Mouse (Mus musculus) hindbrain, embryonic 14.5 days (tissue): ENCODE measurements around the gene 3100002H09Rik. TPM values are rescaled to one million over a fixed set of nuclear protein-coding genes. Genes with fewer than 3 reads are reported as not detected.

Experiments
- ATAC-seq: fragments of 200-750 bp; cut with Nextera tagmentation; 2 replicates; pipeline ENCODE4 v1.8.0; 2017; ENCODE audit warnings: moderate number of reproducible peaks, mild to moderate bottlenecking, moderate TSS enrichment, moderate library complexity; ENCODE audit not compliant: low FRiP score
- DNase-seq: peaks from one replicate; pipeline ENCODE4 v3.0.0-alpha.2; 2015; ENCODE audit warnings: low spot score
- H3K27ac ChIP-seq: fragments of 300-500 bp; sonication (generic); 2 replicates; pipeline ENCODE4 v1.5.1; 2014; ENCODE audit warnings: mild to moderate bottlenecking, moderate library complexity
- H3K27me3 ChIP-seq: fragments of 300-500 bp; sonication (generic); 2 replicates; pipeline ENCODE4 v1.6.1; 2014; ENCODE audit warnings: mild to moderate bottlenecking, low read length, mixed read lengths; ENCODE audit not compliant: control insufficient read depth, insufficient read depth
- H3K36me3 ChIP-seq: fragments of 300-500 bp; sonication (generic); replicated peaks from 2 replicates; pipeline ENCODE4 v1.6.1; 2014; ENCODE audit not compliant: control insufficient read depth, insufficient read depth
- H3K4me1 ChIP-seq: fragments of 300-500 bp; sonication (generic); replicated peaks from 2 replicates; pipeline ENCODE4 v1.6.1; 2014; ENCODE audit warnings: antibody characterized with exemption, low read length, mixed read lengths; ENCODE audit not compliant: control insufficient read depth, insufficient read depth
- H3K4me2 ChIP-seq: fragments of 300-500 bp; sonication (generic); replicated peaks from 2 replicates; pipeline ENCODE4 v1.6.1; 2014; ENCODE audit warnings: mild to moderate bottlenecking, moderate library complexity
- H3K4me3 ChIP-seq: fragments of 300-500 bp; sonication (generic); replicated peaks from 2 replicates; pipeline ENCODE4 v1.5.1; 2014; ENCODE audit warnings: mild to moderate bottlenecking, low read length
- H3K9ac ChIP-seq: fragments of 300-500 bp; sonication (generic); 2 replicates; pipeline ENCODE4 v1.6.1; 2014
- H3K9me3 ChIP-seq: fragments of 300-500 bp; sonication (generic); 2 replicates; pipeline ENCODE4 v1.6.1; 2016; ENCODE audit warnings: low read length; ENCODE audit not compliant: control insufficient read depth
- WGBS: fragments of 180-500 bp; shearing (Covaris S2); extraction: QIAGEN DNeasy Blood & Tissue Kit; methylation state at CpG from one replicate; pipeline ENCODE4 v1.1.7; 2014; 5-methylcytosine and 5-hydroxymethylcytosine counted together
- polyA plus RNA-seq: library from polyadenylated mRNA; unstranded; fragments of >200 nt; fragmentation: Nextera tagmentation; extraction: Ambion mirVana; gene quantifications from 2 replicates; pipeline ENCODE4 v1.2.1, GENCODE M21; 2014

The 3100002H09Rik gene
- polyA plus RNA-seq, 1 experiment from 2014 or later: not detected

DNA sequence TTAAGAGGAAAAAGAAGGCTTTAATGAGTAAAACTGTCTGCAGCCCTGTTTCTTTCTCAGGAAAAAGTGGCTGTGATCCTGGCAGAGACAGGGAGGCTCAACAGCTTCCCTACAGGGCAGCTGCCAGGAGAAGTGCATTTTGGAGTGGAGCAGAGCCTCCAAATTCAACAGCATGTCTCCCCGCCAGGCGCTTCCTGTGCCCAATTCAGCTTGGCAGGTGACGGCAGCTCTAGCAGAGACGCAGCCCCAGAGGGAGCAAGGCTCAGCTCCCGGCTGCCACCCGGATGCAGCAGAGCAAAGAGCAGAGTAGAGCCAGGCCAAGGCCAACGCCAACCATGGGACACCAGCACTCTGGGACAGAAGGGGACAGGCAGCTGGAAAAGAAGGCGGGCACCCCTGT lies 3.4 kb downstream of the 3100002H09Rik start:
- H3K9me3 ChIP-seq: no peaks in the 10 kb centered on the region
- 0 out of 2 replicates have a peak, but pooled peaks cover 3% of the 10 kb centered on the region for H3K27me3 ChIP-seq
- H3K27ac ChIP-seq: no peak overlapping the region
- no peaks in the 10 kb centered on the region for H3K4me1 ChIP-seq
- no peak overlapping the region for H3K4me2 ChIP-seq
- no peak for DNase-seq
- no peaks in the 10 kb centered on the region for H3K36me3 ChIP-seq
- H3K9ac ChIP-seq: no peak overlapping the region
- 63% methylated on average over 8 of the region's 8 CpGs for WGBS
- no peak overlapping the region for H3K4me3 ChIP-seq
- ATAC-seq: no peak

DNA sequence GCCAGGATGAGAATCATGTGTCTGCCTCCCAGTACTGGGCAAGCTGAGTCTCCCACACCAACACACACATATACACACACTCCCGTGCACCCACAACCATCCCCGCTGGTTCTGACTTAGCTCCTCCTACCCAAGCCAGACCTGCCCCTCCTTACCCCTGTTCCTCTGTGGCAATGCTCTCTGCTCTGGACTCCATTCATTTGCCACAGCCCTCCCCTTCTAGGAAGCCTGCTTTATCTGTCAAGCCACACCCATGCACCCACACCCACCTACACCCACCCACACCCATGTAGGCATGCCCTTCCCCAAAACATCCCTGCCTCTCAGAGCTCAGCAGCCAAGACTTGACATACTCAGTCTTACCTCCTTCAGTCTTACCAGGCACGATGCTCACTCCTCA lies 4.4 kb downstream of the 3100002H09Rik start:
- ATAC-seq (no peak), DNase-seq (no peak)
- H3K27me3 ChIP-seq: 0 out of 2 replicates have a peak, but pooled peaks cover 3% of the 10 kb centered on the region
- no peaks in the 10 kb centered on the region for H3K4me1 ChIP-seq
- no peak overlapping the region for H3K4me3 ChIP-seq
- H3K9me3 ChIP-seq: no peaks in the 10 kb centered on the region
- no peak overlapping the region for H3K9ac ChIP-seq
- WGBS: 84% methylated on average over 3 of the region's 3 CpGs
- no peaks in the 10 kb centered on the region for H3K36me3 ChIP-seq
- H3K27ac ChIP-seq: no peak overlapping the region
- no peak overlapping the region for H3K4me2 ChIP-seq

DNA sequence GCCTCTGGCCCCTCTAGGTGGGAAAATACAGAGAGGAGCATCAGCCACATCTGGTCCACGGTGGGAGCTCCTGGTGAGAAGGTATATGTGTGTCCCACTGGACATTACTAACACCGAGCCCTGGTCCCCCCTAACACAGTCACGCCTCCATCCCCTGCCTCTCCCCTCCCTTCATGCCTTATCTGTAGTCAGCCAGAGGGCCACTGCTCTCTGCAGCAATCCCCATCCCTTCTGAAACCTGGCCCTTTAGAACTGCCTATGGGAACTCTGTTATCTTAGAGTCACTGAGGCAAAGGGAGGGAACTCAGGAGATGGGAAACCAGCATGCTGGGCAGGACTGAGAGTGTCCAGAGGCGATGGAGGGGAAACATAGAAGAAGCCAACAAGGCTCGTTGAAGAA lies 5.3 kb downstream of the 3100002H09Rik start:
- 60% methylated on average over 5 of the region's 5 CpGs for WGBS
- no peak overlapping the region for H3K27ac ChIP-seq
- ATAC-seq (no peak), DNase-seq (no peak)
- H3K9ac ChIP-seq: no peak overlapping the region
- H3K27me3 ChIP-seq: 0 out of 2 replicates have a peak, but pooled peaks cover 3% of the 10 kb centered on the region
- no peaks in the 10 kb centered on the region for H3K36me3 ChIP-seq
- no peaks in the 10 kb centered on the region for H3K4me1 ChIP-seq
- H3K9me3 ChIP-seq: no peaks in the 10 kb centered on the region
- H3K4me2 ChIP-seq: no peak overlapping the region
- H3K4me3 ChIP-seq: no peak overlapping the region

DNA sequence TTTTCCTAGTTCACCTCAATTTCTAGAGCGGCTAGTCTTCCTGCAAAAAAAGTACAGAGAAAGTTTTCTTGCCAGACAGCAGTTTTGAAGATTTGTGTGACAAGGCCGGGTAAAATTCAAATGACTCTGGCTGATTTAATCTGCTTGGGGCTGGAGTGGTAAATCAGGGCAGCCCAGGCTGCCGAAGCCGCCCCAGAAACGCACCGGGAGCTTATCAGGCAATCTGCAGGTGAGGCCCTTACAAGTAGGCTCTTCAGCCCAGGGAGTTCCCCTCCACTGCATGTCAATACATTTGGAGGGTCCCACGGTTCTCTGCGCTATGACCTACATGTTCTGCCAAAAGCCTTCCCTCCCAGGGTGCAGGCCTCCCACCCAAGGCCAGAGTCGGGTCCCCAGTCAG lies 6.9 kb downstream of the 3100002H09Rik start:
- DNase-seq (no peak), ATAC-seq (no peak)
- H3K4me3 ChIP-seq: no peak overlapping the region
- 38% methylated on average over 9 of the region's 9 CpGs for WGBS
- no peaks in the 10 kb centered on the region for H3K9me3 ChIP-seq
- no peaks in the 10 kb centered on the region for H3K4me1 ChIP-seq
- H3K9ac ChIP-seq: no peak overlapping the region
- H3K27me3 ChIP-seq: 0 out of 2 replicates have a peak, but pooled peaks cover 3% of the 10 kb centered on the region
- no peak overlapping the region for H3K4me2 ChIP-seq
- H3K36me3 ChIP-seq: no peaks in the 10 kb centered on the region
- no peak overlapping the region for H3K27ac ChIP-seq

DNA sequence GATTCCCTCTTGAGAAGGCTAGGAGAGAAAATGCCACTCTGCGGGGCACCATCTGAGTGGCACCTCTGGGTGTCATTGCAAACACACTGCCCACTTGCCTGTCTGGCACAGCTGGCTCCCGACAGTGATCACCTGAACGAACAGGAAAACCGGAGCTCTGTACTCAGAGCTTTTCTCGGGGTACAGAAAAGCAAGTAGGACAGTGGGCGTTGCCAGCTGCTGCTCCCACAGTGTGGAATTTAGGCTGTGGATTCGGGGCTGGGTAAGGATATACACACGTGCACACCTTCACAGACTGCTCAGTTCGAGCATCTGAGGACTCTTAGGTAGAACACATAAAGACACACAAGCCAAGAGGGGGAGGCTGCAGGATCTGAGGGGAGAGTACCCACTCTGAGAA lies 14.7 kb downstream of the 3100002H09Rik start:
- no peak overlapping the region for H3K4me3 ChIP-seq
- H3K9ac ChIP-seq: no peak overlapping the region
- H3K27ac ChIP-seq: no peak overlapping the region
- H3K27me3 ChIP-seq: peaks cover 11% of the 10 kb centered on the region
- H3K36me3 ChIP-seq: no peaks in the 10 kb centered on the region
- DNase-seq: no peak
- no peak overlapping the region for H3K4me2 ChIP-seq
- peaks cover 11% of the 10 kb centered on the region; the same call in 1 of the 2 replicates for H3K4me1 ChIP-seq
- no peak for ATAC-seq
- WGBS: 79% methylated on average over 9 of the region's 9 CpGs
- no peaks in the 10 kb centered on the region for H3K9me3 ChIP-seq

DNA sequence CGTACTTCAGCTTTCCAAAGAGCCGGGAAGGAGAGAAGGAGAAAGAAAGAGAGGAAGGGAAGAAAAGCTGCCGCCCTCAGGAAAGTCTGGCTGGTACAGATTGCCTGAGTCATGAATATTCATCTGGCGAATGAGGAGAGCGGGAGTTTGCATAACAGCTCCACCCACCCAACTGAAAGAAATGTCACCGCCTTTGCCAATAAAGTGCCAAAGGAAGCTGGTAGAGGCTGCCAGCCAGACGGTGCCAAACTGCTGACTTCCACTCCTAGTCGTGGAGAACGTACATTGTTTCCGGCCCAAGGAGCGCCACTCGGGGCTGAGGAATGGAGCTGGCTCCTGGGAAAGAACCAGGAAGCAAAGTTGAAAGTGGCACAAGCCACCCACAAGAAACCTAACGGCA lies 15.7 kb downstream of the 3100002H09Rik start:
- no peak overlapping the region for H3K4me2 ChIP-seq
- peak; percentile 47; the same call in 1 of the 2 replicates for ATAC-seq
- WGBS: 26% methylated on average over 13 of the region's 13 CpGs

DNA sequence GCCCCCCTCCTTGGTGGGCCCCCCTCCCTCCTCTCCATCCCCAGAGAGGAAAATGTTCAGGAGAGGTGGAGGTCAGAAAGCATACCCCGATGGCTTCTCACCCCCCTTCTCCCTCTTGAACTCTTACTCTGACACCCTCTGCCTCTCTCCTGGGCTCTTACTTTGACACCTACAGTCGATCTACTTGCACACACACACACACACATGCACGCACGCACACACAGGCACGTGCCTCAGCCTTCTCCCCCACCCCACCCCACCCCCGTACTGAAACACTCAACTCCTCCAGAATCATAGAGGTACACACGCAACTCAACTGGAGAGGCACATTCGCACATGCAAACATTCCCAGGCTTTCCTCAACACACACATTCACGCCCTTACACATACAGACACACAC lies 16.9 kb downstream of the 3100002H09Rik start:
- Histone ChIP-seq H3K27me3 (peaks cover 11% of the 10 kb centered on the region), H3K4me3 (no peak overlapping the region), H3K36me3 (no peaks in the 10 kb centered on the region), H3K9me3 (no peaks in the 10 kb centered on the region), H3K27ac (no peak overlapping the region), H3K4me2 (no peak overlapping the region), H3K9ac (no peak overlapping the region), H3K4me1 (peaks cover 11% of the 10 kb centered on the region; the same call in 1 of the 2 replicates)
- WGBS: 50% methylated on average over 9 of the region's 9 CpGs
- DNase-seq: no peak
- no peak for ATAC-seq

More for the DNA sequence above, 15.7 kb downstream of the 3100002H09Rik start:
- H3K4me1 ChIP-seq: peaks cover 11% of the 10 kb centered on the region; the same call in 1 of the 2 replicates
- H3K4me3 ChIP-seq: no peak overlapping the region
- no peak overlapping the region for H3K9ac ChIP-seq
- H3K27me3 ChIP-seq: peaks cover 11% of the 10 kb centered on the region
- no peaks in the 10 kb centered on the region for H3K9me3 ChIP-seq
- H3K27ac ChIP-seq: no peak overlapping the region
- no peaks in the 10 kb centered on the region for H3K36me3 ChIP-seq
- DNase-seq: peak; percentile 71

DNA sequence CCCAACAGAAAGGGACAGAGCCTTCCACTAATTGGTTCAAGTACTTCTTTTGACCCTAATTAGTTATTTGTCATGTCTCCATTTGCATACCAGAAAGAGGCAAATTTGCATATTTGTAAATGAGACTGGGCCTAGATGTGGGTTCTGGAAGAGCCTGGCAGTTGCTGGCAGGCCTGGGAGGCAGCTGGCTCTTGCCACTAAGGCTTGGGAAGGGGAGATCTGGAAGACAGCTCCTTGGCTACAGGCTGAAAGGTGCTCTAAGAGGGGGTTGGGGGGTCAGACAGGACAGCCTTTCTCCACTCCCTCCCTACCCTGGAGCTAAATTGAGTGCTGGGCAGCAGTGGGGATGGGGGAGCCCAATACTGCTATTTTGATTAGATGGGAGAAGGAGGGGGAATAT lies 17.4 kb downstream of the 3100002H09Rik start:
- Histone ChIP-seq H3K27me3 (peaks cover 11% of the 10 kb centered on the region), H3K4me2 (no peak overlapping the region), H3K4me3 (no peak overlapping the region), H3K36me3 (no peaks in the 10 kb centered on the region), H3K27ac (no peak overlapping the region), H3K9ac (no peak overlapping the region), H3K9me3 (no peaks in the 10 kb centered on the region), H3K4me1 (peaks cover 11% of the 10 kb centered on the region; the same call in 1 of the 2 replicates)
- DNase-seq: no peak
- ATAC-seq: no peak

DNA sequence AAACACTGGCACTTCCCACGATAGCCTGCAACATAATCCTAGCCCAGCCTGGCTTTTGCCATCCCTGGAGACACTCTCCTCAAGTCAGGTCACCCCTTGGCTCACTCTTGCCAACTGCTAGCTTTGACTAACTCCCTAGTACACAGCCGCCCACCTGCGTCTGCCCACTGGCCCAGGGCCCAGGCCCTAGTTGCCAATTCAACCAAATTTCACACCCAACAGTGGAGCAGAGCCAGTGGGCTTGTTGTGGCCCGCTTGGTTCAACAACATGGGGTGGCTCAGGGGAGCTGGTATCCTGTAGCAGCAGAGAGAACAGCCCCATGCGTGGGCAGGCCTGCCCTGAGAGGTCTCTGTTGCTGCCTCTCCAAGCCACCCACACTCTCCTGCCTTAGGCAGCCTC lies 18.4 kb downstream of the 3100002H09Rik start:
- ATAC-seq: no peak
- WGBS: 70% methylated on average over 5 of the region's 5 CpGs
- no peak overlapping the region for H3K27ac ChIP-seq
- H3K4me1 ChIP-seq: peaks cover 11% of the 10 kb centered on the region; the same call in 1 of the 2 replicates
- no peak overlapping the region for H3K4me2 ChIP-seq
- no peaks in the 10 kb centered on the region for H3K36me3 ChIP-seq
- no peak overlapping the region for H3K4me3 ChIP-seq
- no peak for DNase-seq
- H3K9ac ChIP-seq: no peak overlapping the region
- H3K27me3 ChIP-seq: peaks cover 11% of the 10 kb centered on the region
- H3K9me3 ChIP-seq: no peaks in the 10 kb centered on the region

DNA sequence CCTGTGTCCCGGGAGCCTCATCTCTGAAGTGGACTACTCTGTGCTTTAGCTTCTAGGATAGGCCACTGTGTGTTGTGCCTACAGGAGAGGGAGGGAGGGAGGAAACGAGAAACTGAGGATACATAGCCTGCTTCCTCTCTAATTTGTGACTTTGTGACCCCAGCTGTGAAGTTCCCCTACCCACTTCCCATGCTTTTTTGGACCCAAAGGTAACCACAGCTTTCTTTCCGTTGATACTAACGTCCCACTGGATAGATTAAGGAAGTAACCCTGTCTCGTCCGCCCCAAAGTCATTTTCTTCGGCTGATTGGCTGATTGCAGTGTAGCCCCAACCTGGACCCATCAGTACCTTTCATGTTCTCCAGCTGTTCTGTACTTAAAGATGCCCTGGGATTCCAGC lies 29.9 kb downstream of the 3100002H09Rik start:
- Histone ChIP-seq H3K36me3 (no peaks in the 10 kb centered on the region), H3K9me3 (no peaks in the 10 kb centered on the region), H3K4me1 (0 out of 2 replicates have a peak, but pooled peaks cover 3% of the 10 kb centered on the region), H3K4me3 (no peak overlapping the region), H3K4me2 (no peak overlapping the region), H3K9ac (no peak overlapping the region), H3K27me3 (peaks cover 18% of the 10 kb centered on the region), H3K27ac (no peak overlapping the region)
- DNase-seq: no peak
- no peak for ATAC-seq
- 85% methylated on average over 7 of the region's 7 CpGs for WGBS
